Mouse (Mus musculus) small intestine, adult 2 months (tissue): ENCODE results near the gene Ucp2.

Source experiments
- CTCF ChIP-seq: fragments of 200-500 bp; IDR thresholded peaks from 2 replicates; pipeline ENCODE4 v1.5.1; 2012; ENCODE audit warnings: low read depth, mild to moderate bottlenecking, control low read depth, inconsistent platforms, low read length, moderate library complexity, mixed read lengths; ENCODE audit not compliant: insufficient replicate concordance, insufficient read length; ENCODE audit errors: extremely low read depth
- POLR2A ChIP-seq: fragments of 200-500 bp; IDR thresholded peaks from 2 replicates; pipeline ENCODE4 v1.6.1; 2012; ENCODE audit warnings: low read depth, mild to moderate bottlenecking, control low read depth, inconsistent platforms, low read length, moderate library complexity

DNA sequence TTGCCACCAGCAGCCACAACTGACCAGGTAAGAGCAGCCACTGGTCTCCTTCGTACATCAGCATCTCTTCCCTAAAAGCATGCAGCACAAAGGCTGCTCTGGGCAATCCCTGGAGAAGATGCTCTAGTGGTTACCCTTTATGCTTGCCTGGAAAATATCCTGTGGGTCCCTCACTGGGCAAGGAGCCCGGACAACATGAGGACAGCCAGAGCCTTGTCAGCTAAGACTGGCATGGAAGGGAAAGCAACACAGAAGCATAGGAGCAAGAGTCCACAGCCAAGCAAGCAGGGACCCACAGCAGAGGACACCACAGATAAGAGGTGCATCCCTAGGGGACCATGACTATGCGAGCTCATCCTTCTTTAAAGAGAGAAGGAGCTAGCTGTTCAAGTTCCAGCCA lies 33.3 kb upstream of the Ucp2 start:
- TF ChIP-seq CTCF (no peak), POLR2A (no peak)
